Mouse (Mus musculus): Measurements from ENCODE around the gene Gm17268. TPM values are rescaled to one million over a fixed set of nuclear protein-coding genes. Genes with fewer than 3 reads are reported as not detected.

Gm17268 gene
- polyA plus RNA-seq, 3 experiments from 2014 or later = not detected

Other genes starting within 250 kb of the Gm17268 start
- gene 5530401A14Rik, start 177.9 kb downstream of the Gm17268 start, polyA plus RNA-seq (2017; shearing (Covaris generic)) = not detected
- gene Asic2, start 70.1 kb downstream of the Gm17268 start, polyA plus RNA-seq (2017; shearing (Covaris generic)) = not detected
- gene Ccl2, start 3.0 kb downstream of the Gm17268 start, polyA plus RNA-seq (2017; shearing (Covaris generic)) = not detected
- not detected for gene Ccl7, start 7.2 kb upstream of the Gm17268 start, polyA plus RNA-seq (2017; shearing (Covaris generic))
- gene Ccl11, start 19.3 kb upstream of the Gm17268 start, polyA plus RNA-seq (2017; shearing (Covaris generic)) = not detected
- not detected for gene Ccl12, start 63.3 kb upstream of the Gm17268 start, polyA plus RNA-seq (2017; shearing (Covaris generic))
- 1 to 10 TPM in 1 of 3 experiments, under 1 TPM in 1, not detected in 1; 0.99 to 4.0 TPM for gene Ccl8, start 76.6 kb upstream of the Gm17268 start, polyA plus RNA-seq (2017; shearing (Covaris generic))

Data from inflammation-experienced regulatory T-cells, adult 6 months (primary cell).